Mouse (Mus musculus) liver (tissue): Measurements from ENCODE around the gene Wfdc5.

ENCODE experiments used
- DNase-seq: peaks from one replicate; pipeline ENCODE4 v3.0.0-alpha.2; 2020; ENCODE audit warnings: mixed read lengths

Gene Wfdc5

DNA sequence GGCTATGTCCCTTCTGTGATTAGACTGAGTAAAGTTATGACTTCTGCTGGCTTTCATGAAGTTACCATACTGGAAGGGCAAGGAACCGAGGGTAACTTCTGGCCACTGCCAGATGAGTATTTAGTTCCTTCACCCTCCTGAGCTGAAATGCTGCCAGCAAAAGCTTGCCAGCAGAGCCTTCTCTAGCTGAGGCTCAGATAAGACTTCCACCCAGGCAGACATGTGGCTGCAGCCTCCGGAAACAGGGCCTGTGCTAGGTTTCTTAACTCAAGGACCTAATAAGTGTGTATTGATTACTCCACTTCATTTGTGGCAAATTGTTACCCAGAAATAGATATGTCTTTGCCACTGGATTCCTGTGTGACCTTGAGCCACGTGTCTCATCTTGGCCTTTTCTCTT lies 9.1 kb downstream of the Wfdc5 start:
- no peak for DNase-seq

DNA sequence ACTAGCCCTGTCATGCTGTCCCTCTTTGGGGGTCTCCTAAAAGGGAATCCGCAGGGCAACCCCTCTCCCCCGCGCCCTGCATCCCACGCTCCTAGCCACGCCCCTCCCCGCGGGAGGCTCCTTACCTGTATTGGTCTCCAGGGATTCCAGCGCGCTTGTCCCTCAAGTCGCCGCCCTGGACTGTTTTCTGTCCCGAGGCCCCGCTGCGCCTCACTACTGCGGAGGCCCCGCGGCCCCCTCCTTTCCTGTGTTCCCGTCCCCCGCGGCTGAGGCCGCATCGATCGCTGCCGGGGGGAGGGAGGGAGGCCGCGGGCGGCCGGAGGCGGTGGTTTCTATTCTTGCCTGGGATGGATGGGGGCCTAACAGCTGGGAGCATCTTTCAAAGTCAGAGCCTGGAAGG lies 11.6 kb downstream of the Wfdc5 start, which contains the start of gene Kcns1:
Gene Kcns1 (minus strand): TSS at position 212 of the 400 bp plus-strand sequence.
- DNase-seq, result no peak

DNA sequence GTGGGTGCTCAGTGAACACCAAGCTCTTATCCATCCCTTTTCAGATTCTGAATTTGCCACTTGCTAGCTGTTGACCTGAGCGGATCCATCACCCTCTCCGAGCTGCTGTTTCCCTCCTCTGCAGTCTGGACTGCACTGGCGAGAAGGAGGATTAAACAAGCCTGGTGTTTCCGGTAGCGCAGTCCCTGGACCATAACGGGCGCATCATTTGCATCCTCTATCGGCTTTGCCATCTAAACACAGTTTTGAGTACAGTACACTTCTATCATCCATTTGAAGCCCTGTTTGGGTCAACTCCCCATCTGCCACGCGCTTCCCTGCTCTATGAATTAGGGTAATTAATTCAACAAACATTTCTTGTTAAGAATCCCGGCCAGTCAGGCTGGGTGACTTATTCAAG lies 12.2 kb downstream of the Wfdc5 start:
- DNase-seq, result no peak

GRCm38 (mm10) chr2:164168571-164168946 lies 14.0 kb downstream of the Wfdc5 start:
- no peak for DNase-seq

DNA sequence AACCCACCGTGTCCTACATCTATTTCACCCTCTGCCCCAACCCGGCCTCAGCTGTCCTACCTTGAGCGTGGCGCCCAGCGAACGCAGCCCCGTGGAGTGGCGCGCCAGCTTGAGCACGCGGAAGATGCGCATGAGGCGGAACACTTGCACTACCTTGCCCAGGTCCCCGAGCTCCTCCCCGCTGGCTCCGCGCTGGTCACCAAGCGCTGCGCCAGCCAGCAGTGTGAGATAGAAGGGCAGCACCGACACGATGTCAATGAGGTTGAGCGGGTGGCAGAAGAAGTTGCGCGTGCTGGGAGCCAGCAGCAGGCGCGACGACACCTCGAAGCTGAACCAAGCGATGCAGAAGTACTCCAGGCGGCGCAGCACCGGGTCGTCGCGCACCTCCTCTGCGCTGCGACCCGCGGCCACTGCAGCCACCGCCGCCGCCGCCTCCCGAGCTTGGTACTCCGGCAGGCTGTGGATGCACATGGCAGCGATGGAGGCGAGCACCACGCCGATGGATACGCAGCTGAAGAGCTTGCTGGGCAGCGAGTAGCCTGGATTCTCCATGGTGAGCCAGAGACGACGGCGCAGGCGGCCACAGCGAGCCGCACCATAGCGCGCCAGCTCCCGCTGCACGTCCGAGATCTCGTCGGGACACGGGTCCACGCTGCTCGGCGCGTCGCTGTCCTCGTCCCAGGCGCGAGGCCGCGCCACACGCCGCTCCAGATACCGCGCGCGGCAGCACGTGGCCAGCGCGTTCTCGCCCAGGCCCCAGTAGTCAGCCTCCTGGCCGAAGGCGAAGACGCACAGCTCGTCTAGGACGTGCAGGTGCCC lies 14.6 kb downstream of the Wfdc5 start:
- no peak for DNase-seq

DNA sequence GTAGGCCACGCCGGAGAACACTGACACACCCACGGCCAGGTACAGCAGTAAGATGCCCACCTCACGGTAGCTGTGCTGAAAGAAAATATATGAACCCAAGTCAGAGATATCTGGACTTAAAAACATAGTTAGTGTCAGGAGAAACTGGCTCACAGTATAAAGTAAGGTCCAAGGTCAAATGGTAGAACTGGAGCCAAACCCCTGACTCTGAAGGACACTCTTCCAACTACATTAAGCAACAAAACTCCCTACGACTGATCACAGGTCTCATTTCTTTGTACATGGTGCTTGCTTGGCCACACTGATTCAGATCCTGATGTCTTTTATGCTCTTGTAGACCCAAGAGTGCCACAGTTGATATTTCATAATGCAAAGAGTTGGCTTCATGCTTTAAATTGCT lies 17.6 kb downstream of the Wfdc5 start:
- no peak for DNase-seq

- no peak for DNase-seq
Observed at GRCm38 (mm10) chr2:164161515-164162055, 21.0 kb downstream of the Wfdc5 start.

DNA sequence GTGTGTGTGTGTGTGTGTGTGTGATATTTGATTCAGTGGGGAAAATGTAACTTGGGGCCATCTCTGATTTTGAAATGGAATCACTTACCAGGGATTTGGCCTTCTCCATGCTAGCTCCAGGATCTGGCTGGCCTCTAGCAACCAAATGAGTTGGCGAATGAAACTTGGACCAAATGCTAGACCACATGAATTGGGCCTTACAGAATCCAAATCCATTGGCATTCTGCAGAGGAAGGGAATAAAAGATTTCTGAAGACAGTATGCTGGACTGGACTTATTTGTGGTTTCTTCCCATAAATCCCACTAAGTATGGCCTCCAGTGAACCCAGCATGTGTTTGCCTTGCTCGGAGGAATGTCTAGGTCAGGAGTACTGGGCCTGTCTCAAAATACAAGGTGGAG lies 23.7 kb downstream of the Wfdc5 start:
- DNase-seq, result no peak

- DNase-seq, result no peak
Observed at GRCm38 (mm10) chr2:164156158-164156557, 26.4 kb downstream of the Wfdc5 start.

- no peak for DNase-seq
Observed at GRCm38 (mm10) chr2:164154007-164154406, 28.5 kb downstream of the Wfdc5 start.

DNA sequence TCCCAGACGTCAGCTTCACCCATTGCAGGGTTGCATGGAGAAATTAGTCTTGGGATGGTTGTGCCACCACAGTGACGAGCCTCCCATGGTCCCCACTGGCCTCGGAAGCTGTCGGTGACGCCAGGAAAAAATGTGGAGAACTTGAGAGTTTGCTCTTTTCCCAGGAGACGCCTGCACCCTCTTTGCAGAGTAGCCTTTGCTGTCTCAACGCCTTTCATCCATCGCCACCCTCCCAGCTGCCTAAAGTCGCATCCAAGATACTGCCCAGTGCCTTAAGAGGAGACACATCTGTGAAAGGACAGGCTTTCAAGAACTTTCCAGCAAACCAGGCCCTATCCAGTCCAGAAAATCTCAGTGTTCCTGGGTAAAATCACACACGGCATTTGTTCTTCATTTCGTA lies 30.2 kb downstream of the Wfdc5 start:
- DNase-seq, result no peak

- DNase-seq, result no peak
Observed at GRCm38 (mm10) chr2:164150086-164150760, 32.3 kb downstream of the Wfdc5 start.

DNA sequence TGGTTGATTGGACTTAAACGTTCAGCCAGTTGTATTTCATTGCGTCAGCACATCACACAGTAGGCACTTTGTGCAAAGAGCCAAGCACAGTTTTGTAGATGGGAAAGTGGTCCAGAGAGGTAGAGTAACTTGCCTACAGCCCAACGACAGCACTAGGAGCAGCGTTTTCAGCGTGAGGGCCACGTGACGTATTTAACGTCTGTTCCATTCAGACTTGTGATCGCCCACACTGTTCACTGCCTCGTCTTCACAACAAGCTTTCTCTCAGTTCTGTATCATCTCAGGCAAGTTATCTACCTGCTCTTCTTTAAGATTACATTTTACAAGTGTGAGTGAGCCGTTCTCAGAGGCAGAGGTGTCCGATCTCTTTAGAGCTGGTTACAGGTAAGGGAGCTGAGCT lies 36.0 kb downstream of the Wfdc5 start:
- DNase-seq, result no peak

- no peak for DNase-seq
Observed at GRCm38 (mm10) chr2:164144541-164144940, 38.0 kb downstream of the Wfdc5 start.

DNA sequence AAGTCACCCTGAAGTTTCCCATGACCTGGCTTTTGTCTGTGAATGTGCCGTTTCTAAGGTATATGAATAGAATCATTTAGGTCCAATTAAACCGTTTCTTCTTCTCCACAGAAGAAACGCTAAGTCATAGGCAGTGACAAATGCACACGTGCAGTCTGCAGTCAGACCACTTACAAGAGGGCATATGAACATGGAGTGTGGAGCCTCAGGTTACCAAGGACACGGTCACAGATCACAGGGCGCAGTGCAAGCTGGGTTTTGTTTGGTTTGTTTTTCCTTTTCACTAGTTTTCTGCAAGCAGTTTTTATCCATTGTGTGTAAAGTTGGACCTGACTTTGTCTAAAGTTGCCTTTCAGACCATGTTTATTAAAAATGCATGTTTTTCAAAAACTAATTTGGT lies 38.5 kb downstream of the Wfdc5 start:
- no peak for DNase-seq

- no peak for DNase-seq
Observed at GRCm38 (mm10) chr2:164142021-164142420, 40.5 kb downstream of the Wfdc5 start.

- DNase-seq, result no peak
Observed at GRCm38 (mm10) chr2:164137754-164138153, 44.8 kb downstream of the Wfdc5 start.

GRCm38 (mm10) chr2:164136393-164136792 lies 46.1 kb downstream of the Wfdc5 start:
- no peak for DNase-seq

DNA sequence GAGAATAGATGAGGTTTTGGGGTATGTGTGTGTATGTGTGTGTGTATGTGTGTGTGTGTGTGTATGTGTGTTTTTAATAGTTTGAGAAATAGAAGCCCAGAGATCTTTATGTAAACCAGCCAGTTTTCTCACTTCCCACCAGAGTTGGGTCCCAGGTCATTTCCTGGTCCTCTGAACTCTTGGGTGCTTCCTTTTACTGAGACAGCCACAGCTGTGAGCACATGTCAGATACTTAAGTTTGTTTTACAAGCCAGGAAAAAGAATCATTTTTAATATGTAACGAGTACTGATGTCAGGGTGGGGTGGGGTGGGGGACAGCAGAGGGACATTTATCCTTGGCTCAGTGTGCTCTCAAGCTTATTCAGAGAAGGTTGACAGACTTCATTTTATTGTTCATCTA lies 47.2 kb downstream of the Wfdc5 start:
- no peak for DNase-seq

- no peak for DNase-seq
Observed at GRCm38 (mm10) chr2:164134563-164134962, 48.0 kb downstream of the Wfdc5 start.

GRCm38 (mm10) chr2:164131586-164131985 lies 51.0 kb downstream of the Wfdc5 start:
- DNase-seq, result no peak

- DNase-seq, result no peak
Observed at GRCm38 (mm10) chr2:164128576-164129411, 53.7 kb downstream of the Wfdc5 start.

- DNase-seq, result no peak
Observed at GRCm38 (mm10) chr2:164127297-164127696, 55.2 kb downstream of the Wfdc5 start.
